8 mouse cellular contexts compared by ENCODE assay signal in genomic region chr8:121668553-121668952, GRCm38 (mm10). TPM values are rescaled to one million over a fixed set of nuclear protein-coding genes. Genes with fewer than 3 reads are reported as not detected.
A peak's percentile ranks its signal among the peaks of the same experiment; 100 is the strongest.
DNase-seq lines count a peak whose midpoint lies in the region; ATAC-seq and TF ChIP-seq lines count a peak whose summit lies in the region.

No protein-coding gene starts in this region.

- intact Hi-C loops in heart, postnatal 10 days (cut with DNase I), result no loop called here

- WGBS in heart, embryonic 10.5 days, result 35% methylated on average over 6 of the region's 6 CpGs
- WGBS in heart, embryonic 13.5 days, result 42% methylated on average over 6 of the region's 6 CpGs
- WGBS in lung, postnatal 0 days, result 44% methylated on average over 5 of the region's 6 CpGs

- ATAC-seq in heart, embryonic 13.5 days (ENCODE audit: extremely low read depth, insufficient number of reproducible peaks, low FRiP score, low TSS enrichment), result no peak
- ATAC-seq in lung, postnatal 0 days, result peak; percentile 66

- H3K4me2 ChIP-seq in heart, embryonic 13.5 days, result no peak overlapping the region
- H3K4me2 ChIP-seq in lung, postnatal 0 days (replicated peaks; ENCODE audit: low read depth, low read length), result no peak overlapping the region

- TF ChIP-seq CTCF in ES-Bruce4 (IDR thresholded peaks at IDR 0.05; ENCODE audit: low read depth, low read length), result no peak
- no peak for TF ChIP-seq CTCF in lung, postnatal 0 days (IDR thresholded peaks at IDR 0.05)

- no peak overlapping the region for H3K4me3 ChIP-seq in heart, embryonic 10.5 days
- H3K4me3 ChIP-seq in ES-Bruce4 (ENCODE audit: low read depth, low read length), result peak overlapping the region; percentile 3; the same call in 1 of the 2 replicates
- H3K4me3 ChIP-seq in heart, embryonic 13.5 days, result no peak overlapping the region
- no peak overlapping the region for H3K4me3 ChIP-seq in lung, postnatal 0 days (ENCODE audit: low read depth, low read length)

- peaks cover 10% of the 10 kb centered on the region for H3K27me3 ChIP-seq in heart, embryonic 10.5 days (ENCODE audit: insufficient read depth, poor library complexity, severe bottlenecking)
- no peaks in the 10 kb centered on the region for H3K27me3 ChIP-seq in ES-Bruce4 (ENCODE audit: control insufficient read depth, insufficient read depth, low read length, poor library complexity, severe bottlenecking)
- no peaks in the 10 kb centered on the region; the same call in 1 of the 2 replicates for H3K27me3 ChIP-seq in heart, embryonic 13.5 days (replicated peaks)
- no peaks in the 10 kb centered on the region for H3K27me3 ChIP-seq in lung, postnatal 0 days (replicated peaks; ENCODE audit: insufficient read depth, low read length)

- TF ChIP-seq EP300 in ES-Bruce4 (IDR thresholded peaks at IDR 0.05; ENCODE audit: insufficient read depth, low read depth, low read length), result no peak
- no peak for TF ChIP-seq EP300 in lung, postnatal 0 days (IDR thresholded peaks at IDR 0.05)

- no peak for DNase-seq in heart, embryonic 10.5 days (ENCODE audit: low spot score)
- no peak for DNase-seq in heart, postnatal 10 days
- DNase-seq in lung, postnatal 0 days (ENCODE audit: low spot score), result peak; percentile 73
- no peak for DNase-seq in urinary bladder, adult 2 months (ENCODE audit: low spot score)
- DNase-seq in urinary bladder, postnatal 36 days (ENCODE audit: low spot score in 2 of 2), result no peak
- DNase-seq in adipocyte (ENCODE audit: low spot score), result no peak

- peak overlapping the region; percentile 19; the same call in 1 of the 2 replicates for H3K9ac ChIP-seq in ES-Bruce4 (ENCODE audit: low read depth, poor library complexity, severe bottlenecking)
- H3K9ac ChIP-seq in heart, embryonic 13.5 days, result peak overlapping the region; percentile 37
- no peak overlapping the region for H3K9ac ChIP-seq in lung, postnatal 0 days (replicated peaks; ENCODE audit: low read depth)

- no peaks in the 10 kb centered on the region for H3K36me3 ChIP-seq in heart, embryonic 10.5 days
- H3K36me3 ChIP-seq in ES-Bruce4 (ENCODE audit: control insufficient read depth, insufficient read depth, low read length, poor library complexity, severe bottlenecking), result no peaks in the 10 kb centered on the region
- no peaks in the 10 kb centered on the region for H3K36me3 ChIP-seq in heart, embryonic 13.5 days
- no peaks in the 10 kb centered on the region for H3K36me3 ChIP-seq in lung, postnatal 0 days (ENCODE audit: insufficient read depth, low read length)

- H3K4me1 ChIP-seq in heart, embryonic 10.5 days, result peaks cover 50% of the 10 kb centered on the region
- no peaks in the 10 kb centered on the region for H3K4me1 ChIP-seq in ES-Bruce4 (ENCODE audit: control insufficient read depth, insufficient read depth, low read length)
- H3K4me1 ChIP-seq in heart, embryonic 13.5 days, result peaks cover 34% of the 10 kb centered on the region
- H3K4me1 ChIP-seq in lung, postnatal 0 days (ENCODE audit: insufficient read depth, low read depth, low read length), result peaks cover 2% of the 10 kb centered on the region; the same call in 1 of the 2 replicates

- H3K27ac ChIP-seq in heart, embryonic 10.5 days, result peak overlapping the region; percentile 54
- H3K27ac ChIP-seq in ES-Bruce4 (ENCODE audit: insufficient read depth, low read length), result no peak overlapping the region
- H3K27ac ChIP-seq in heart, embryonic 13.5 days (replicated peaks), result peak overlapping the region; percentile 57
- H3K27ac ChIP-seq in lung, postnatal 0 days (ENCODE audit: low read length), result peak overlapping the region; percentile 69

- no peaks in the 10 kb centered on the region for H3K9me3 ChIP-seq in heart, embryonic 10.5 days
- H3K9me3 ChIP-seq in ES-Bruce4 (replicated peaks; ENCODE audit: control insufficient read depth, insufficient read depth, low read length, poor library complexity, severe bottlenecking), result no peaks in the 10 kb centered on the region
- H3K9me3 ChIP-seq in heart, embryonic 13.5 days, result no peaks in the 10 kb centered on the region
- no peaks in the 10 kb centered on the region for H3K9me3 ChIP-seq in lung, postnatal 0 days (ENCODE audit: low read length)

- TF ChIP-seq POLR2A in ES-Bruce4 (IDR thresholded peaks at IDR 0.05; ENCODE audit: insufficient read depth, low read length), result no peak

RNA-seq across cellular contexts. Expression of gene Zcchc14, which starts 15.9 kb away (rescaled TPM):
- 7.8 and 10.9 TPM in 2 replicates for polyA plus RNA-seq in heart, embryonic 10.5 days (2016; fragmentation: Nextera tagmentation; extraction: Ambion mirVana)
- 10 to 100 TPM; 40.5 to 43.3 TPM for total RNA-seq in heart, postnatal 10 days (2021)
- polyA plus RNA-seq in ES-Bruce4 (2011; ENCODE audit: insufficient read depth, insufficient read length, low read depth, missing spikeins), result 38.1 and 39.9 TPM in 2 replicates
- polyA plus RNA-seq in heart, embryonic 13.5 days (2015; fragmentation: Nextera tagmentation; extraction: Ambion mirVana), result 7.8 and 8.7 TPM in 2 replicates
- 11.1 and 14.7 TPM in 2 replicates for polyA plus RNA-seq in lung, postnatal 0 days (2015; fragmentation: Nextera tagmentation; extraction: Ambion mirVana)
- 16.9 and 22.7 TPM in 2 replicates for polyA plus RNA-seq in urinary bladder, adult 2 months (2012; rRNA removed)
